Mouse (Mus musculus) spleen, postnatal 4 days (tissue): ENCODE results near the gene Rtf2.

Experiments
- DNase-seq, 2 experiments: peaks; one replicate each; pipeline ENCODE4 v3.0.0; 2022; ENCODE audit warnings: low spot score in 2 of 2

Gene Rtf2

DNA sequence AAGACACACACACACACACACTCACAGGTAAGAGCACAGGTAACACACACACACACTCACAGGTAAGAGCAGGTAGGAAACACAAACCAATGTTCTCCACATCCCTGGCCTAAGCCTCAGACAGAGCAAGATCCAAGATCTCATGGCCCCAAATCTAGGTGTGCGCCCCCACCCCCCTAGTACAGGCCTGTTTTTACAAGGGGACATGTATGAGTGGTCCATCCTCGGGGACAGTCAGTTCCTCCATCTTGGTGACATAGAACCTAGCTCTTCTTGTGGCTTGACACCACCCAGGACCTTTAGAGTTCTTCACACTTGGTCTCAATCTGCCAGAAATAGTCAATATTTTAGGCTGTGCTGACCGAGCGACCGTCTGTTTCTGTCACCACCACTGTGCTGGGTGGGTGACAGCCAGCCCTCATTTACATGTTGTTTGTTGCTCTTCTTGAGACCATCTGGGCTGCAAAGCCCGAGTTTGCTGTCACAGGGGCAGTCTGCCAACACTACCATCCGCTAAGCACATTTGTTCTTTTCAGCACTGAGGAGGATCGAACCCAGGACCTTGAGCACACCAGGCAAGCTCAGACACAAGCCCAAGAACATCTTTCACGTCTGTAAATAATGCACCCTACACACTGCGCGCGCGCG is 43.5 kb downstream of the Rtf2 start:
- no peak for DNase-seq

DNA sequence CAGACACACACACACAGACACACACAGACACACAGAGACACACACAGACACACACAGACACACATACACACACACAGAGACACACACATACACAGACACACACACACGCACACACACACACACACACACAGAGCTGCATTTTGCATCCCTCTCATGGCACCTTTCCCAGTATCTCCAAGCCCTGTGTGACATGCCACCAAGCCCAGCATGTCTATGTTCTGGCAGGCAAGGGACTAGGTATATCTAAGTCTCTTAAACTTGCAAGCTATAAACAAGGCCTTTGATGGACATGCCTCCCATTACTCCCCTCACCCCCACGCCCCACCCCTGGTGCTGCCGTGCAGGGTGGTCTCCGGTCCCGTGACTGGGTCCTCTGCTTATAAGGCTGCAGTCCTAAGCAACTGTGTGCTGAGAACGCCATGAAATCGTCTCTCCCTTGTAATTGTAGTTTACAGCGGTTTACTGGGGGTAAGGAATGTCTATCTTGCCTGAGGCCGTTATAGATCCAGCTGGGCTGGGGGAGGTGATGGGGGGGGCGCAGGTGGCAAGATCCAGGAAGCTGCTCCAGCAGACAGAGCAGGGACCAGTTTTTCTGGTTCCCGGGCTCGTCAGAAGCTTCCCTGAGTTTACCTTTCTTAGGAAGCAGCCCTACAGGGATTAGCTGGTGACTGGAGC is 44.5 kb downstream of the Rtf2 start:
- no peak for DNase-seq

DNA sequence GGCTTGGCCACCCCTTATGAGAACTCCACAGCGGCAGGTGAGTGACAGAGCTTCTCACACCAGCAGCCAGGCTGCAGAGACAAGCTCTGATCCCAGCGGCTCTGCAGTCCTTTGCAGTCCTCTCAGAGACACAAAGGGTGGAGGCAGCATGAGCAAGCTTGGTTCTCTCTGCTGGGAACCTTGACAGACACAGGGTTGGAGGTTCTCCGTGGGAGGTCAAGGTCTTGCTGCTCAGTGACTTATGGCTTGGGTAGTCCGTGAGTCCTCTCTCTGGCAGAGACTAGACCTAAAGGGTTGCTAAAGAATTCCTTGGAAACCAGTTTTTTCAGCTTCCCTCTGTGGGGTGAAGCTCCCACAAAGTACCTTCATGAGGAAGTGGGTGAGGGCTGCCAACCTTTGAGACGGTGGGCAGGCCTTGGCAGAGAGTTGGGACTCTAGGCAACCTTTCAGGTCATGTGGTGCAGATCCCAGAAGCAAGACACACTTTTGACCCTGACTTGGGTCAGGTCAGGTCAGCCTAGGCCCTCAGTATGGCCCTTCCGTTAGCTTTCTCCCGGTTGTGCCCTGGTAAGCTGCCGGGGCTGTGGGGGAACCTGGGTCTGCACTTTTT is 56.5 kb downstream of the Rtf2 start:
- DNase-seq = no peak

DNA sequence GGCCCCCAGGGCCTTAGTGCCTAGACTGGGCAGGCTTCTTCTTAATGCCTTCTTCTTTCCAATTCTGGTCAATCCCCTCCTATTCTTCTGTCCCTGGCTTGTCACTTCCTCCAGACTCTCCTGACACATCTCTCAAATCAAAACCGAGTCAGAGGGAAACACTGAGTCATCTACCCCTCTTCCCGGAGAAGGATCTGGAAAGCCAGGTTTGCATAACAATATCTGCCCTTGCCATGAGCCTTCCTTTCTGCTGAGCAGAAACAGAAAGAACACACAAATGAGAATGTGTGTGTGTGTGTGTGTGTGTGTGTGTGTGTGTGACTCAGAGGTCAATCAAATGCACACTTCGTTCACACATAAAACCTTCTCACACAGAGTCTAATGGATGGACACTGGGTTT is 58.5 kb downstream of the Rtf2 start:
- DNase-seq = no peak

DNA sequence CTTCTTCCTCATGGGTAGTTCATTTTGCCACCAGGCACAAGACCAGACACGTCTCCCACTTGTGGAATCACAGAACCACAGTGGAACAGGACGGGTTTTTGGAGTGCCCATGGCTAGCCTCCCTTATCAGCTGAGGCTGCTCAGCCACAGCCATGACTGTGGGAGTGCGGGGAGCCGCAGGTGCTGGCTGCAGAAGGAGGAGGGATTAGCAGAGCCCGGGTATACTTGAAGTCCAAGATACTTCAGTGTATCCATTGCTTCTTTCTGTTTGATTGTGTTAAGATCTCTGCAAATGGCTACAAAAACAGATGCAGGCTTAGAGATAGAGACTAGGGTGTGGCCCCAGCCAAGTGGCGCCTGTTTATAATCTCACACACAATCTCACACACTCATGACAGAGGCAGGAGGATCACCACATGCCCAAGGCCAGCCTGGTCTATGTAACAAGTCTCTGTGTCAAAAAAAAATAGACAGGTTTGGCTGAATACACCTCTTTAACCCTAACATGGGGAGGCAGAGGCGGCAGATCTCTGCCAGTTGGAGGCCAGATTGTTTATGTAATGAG is 60.5 kb downstream of the Rtf2 start:
- DNase-seq = no peak

DNA sequence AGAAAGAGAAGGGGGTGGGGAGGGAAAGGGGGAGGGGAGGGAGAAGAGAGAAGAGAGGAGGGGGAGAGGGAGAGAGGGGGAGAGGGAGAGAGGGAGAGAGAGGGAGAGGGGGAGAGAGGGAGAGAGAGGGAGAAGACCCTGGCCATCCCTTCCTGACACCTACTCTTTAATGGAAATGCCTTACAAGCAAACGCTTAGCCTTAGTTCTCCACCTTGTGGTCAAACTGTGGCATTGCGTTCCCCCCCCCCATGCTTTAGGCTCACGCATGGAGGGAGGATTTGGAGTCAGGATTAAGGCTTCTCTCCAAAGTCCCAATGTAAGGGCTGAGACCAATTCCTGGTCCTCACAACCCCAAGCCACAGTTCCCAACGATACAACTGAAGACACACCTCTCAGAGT is 61.0 kb downstream of the Rtf2 start:
- no peak for DNase-seq

DNA sequence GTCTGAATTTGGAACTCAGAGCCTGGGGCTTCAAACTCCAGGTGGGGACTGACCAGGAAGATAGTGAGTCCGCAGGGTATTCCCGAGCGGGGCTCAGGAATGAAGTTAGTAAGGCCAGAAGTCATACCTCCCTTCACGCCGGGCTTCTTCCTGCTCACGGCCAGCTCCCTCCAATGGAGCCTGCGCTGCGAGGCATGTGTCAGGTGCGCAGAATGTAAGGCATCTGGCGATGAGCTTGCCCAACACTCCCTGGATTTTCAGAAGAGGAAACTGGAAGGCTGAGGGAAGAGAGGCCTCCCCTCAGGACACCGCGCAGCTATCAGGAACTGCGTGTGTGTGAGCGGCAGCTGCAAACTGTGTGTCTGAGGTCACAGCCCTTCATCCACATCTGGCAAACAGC is 61.8 kb downstream of the Rtf2 start:
- no peak for DNase-seq

DNA sequence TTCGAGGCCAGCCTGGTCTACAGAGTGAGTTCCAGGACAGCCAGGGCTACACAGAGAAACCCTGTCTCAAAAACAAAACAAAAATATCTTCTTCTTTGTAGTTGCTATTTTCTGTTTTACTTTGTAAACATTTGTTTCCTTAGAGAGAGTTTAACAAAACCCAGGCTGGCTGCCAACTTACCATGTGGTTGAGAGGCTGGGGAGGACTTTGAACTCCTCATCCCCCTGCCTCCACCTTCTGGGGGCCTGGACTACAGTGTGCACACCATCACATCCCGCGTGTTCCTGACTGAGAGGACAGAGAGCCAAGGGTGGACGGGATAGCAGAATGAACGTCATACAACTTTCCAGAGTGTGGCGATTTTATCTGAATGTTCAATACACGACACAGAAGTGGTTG is 65.8 kb downstream of the Rtf2 start:
- no peak for DNase-seq

DNA sequence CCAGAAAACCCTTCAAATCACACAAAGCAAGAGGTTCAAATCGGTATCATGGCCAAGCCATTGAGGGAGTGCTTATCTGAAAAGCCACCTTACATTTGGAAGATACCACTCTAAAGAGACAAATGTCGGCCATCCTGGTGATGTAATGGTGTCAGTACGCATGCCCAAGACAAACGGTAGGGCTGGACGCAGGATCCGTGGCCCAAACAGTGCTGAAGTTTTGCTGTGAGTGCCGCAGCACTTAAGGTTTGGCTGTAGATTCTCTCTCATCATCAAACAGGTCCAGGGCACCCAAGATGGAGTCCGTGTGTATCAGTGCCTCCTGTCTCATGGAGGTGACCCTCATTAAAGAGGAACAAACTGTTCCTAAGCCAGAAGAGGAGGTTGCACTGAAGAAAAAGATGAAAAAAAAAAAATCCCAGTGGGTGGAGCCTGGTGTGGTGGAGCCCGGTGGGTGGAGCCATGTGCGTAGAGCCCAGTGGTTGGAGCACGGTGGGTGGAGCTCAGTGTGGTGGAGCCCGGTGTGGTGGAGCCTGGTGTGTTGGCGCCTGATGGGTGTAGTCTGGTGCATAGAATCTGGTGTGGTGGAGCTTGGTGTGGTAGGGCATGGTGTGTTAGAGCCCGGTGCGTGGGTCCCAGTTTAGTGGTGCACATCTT is 69.8 kb downstream of the Rtf2 start:
- DNase-seq = no peak

DNA sequence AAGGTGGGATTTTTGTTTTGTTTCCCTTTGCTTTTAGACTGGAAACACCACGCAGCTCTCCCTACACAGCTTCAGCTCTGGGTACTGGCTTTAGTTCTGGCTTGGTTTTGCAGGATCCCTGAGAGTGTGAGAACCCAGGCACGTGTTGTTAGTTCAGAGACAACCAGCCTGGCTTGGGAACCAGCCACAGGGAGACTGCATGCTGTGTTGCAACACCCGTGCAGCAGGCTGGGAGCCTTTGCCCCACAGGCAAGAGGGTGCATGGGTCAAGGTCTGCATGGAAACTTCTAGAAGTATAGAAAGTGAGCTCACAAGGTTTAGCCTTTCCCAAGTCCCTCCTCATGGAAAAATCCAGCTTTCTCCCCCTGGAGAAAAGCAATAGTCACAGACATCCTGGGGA is 70.5 kb downstream of the Rtf2 start:
- DNase-seq = no peak

DNA sequence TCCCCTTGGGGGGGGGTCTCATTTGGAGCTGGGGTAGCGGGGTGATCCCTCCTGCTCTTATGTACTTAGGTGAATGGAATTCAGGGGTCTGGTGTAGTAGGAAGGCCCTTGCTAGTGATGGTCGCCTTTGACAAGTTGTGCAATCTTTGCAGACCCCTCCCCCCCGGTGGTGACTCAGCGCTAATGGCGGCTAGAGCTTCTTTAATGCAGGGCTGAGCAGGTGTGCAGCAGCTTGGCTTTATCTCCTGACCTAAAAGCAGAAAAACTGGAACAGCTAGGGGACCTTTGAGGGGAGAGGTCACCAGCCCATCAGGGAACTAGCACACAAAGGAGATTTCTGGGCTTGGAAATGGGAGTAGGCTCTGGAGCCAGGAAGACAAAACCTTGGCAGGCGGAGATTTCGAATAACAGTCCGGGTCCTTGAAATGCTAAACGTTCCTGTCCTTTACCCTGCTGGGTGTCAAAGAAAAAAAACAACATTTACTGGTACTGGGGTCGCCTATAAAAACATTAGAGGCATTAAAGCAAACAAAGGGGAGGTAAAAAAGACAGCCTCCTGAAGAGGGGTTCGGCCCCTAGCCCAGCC is 76.1 kb downstream of the Rtf2 start:
- no peak for DNase-seq
